Comparison of ENCODE assay signal across 15 mouse cellular contexts in the genomic region with DNA sequence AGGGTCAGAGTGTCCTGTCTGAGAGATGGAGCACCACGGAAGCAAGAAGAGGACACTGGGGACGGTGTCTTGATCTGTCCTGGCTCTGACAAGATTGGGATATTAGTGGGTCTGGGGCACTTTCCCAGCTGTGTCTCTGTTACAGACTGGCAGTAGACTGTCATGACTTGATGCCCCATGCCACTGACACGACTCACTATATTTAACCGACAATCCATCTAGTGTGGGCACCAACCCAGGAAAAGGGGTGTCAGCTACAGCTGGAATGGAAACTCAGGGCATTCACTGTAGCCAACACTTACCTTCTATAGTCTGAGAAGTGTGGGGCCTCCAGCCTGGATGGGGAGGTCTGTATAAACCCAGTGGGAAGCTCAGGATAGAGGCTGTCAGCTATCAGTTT.
"Had no signal": no experiment of that assay in that cellular context is flagged by ENCODE, and none has a peak within 500 bp of the region (broad histone marks: within the 10 kb centered on the region; RNA-seq: fewer than 3 reads in every experiment).

No protein-coding gene starts in this region.

- ATAC-seq: liver, embryonic 12.5 days; midbrain, embryonic 13.5 days; midbrain, embryonic 16.5 days had no signal

- DNase-seq: kidney, adult 8-10 months; kidney, postnatal 10 days; kidney, postnatal 36 days; layer of hippocampus, postnatal 36 days; liver; lung, adult 18-20 months; lung, postnatal 10 days; lung, postnatal 36 days; retina, postnatal 1 day; right cerebral cortex, postnatal 25 days; thymus, adult 18-20 months; thymus, postnatal 36 days had no signal
